Mouse (Mus musculus) telencephalon, adult 2 months (tissue): ENCODE measurements around the gene Apobec1.
A peak's percentile ranks its signal among the peaks of the same experiment; 100 is the strongest.
"Not testable (repeated sequence)": the region's sequence is repeated elsewhere in the genome, so short reads cannot be mapped to it uniquely, and the experiment has no call there.

Experiments
- DNase-seq: peaks from one replicate; pipeline ENCODE4 v3.0.0-alpha.2; 2011; ENCODE audit warnings: low read depth, low spot score

The Apobec1 gene

GRCm38 (mm10) chr6:122602242-122602991, at the start of gene Apobec1:
TSS of gene Apobec1 (minus strand) at chr6:122602444.
- peak; percentile 29 for DNase-seq

DNA sequence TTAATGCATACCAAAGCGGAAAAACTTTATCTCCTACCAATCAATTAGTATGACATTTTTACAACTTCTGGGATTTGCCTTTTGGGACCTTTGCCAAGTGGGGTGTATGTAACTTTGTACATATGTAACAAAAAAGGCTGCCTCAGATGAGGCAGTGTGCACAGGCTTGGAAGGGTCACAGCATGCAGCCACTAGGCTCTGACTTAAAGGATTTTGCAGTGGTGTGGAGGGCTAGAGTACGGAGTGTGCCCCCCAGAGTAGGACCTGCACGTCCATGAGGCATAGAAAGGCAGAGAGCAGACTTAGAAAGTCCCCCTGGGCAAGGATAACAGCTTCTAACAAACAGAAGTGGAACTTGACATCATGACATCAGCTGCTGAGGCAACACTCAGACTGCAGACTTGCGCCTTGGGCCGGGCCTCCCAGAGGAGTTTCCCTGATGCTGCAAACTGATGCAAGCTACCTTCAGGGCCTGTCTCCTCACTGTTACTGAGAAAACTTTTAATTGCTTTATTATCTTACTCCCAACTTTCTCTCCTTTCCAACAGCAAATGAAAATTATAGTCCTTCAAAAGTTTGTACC, 48.2 kb upstream of the Apobec1 start:
- DNase-seq = no peak

DNA sequence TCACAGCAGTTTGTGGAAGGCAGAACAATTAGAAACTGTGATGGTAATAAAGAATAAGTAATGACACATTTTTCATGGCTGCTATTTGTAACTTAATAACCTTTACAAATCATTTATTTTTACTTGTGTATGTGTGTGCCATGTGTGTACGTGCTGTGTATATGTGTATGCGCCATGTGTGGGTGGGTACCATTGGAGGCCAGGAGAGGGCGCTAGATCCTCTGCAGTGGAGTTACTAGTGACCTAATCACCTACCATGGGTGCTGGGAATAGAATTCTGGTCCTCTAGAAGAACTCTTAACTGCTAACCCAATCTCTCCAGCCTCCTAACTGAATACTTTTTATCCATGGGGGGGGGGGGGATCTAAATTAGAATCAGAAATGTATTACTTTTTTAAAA, 47.7 kb upstream of the Apobec1 start:
- DNase-seq = no peak

DNA sequence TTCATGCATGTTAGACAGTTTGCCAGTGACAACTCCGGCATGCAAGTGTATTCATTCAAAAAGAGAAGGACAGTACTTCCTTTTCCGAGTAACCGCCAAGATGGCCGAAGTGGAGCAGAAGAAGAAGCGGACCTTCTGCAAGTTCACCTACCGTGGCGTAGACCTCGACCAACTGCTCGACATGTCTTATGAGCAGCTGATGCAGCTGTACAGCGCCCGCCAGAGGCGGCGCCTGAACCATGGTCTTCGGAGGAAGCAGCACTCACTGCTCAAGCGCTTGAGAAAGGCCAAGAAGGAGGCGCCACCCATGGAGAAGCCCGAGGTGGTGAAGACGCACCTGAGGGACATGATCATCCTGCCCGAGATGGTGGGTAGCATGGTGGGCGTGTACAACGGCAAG, 42.0 kb upstream of the Apobec1 start:
- not testable (repeated sequence) for DNase-seq

DNA sequence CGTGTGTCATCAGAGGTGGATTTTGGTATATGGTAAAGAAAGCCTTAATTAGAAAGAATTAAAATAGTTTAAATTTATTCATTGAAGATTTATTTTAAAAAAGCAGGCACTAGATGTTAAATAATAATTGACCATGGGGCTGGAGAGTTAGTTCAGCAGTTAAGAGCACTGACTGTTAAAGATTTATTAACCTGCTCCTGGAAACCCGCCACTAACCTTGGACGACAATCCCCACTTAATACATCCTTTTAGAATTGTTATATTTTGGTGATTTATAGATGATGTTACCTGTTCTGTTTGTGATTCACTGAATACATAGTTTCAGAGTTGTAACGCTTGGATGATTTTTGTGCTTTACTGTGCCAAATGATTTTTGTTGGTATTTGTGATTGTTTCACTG, 35.3 kb upstream of the Apobec1 start:
- DNase-seq = not testable (repeated sequence)

GRCm38 (mm10) chr6:122636666-122637065, 34.4 kb upstream of the Apobec1 start:
- DNase-seq = no peak

DNA sequence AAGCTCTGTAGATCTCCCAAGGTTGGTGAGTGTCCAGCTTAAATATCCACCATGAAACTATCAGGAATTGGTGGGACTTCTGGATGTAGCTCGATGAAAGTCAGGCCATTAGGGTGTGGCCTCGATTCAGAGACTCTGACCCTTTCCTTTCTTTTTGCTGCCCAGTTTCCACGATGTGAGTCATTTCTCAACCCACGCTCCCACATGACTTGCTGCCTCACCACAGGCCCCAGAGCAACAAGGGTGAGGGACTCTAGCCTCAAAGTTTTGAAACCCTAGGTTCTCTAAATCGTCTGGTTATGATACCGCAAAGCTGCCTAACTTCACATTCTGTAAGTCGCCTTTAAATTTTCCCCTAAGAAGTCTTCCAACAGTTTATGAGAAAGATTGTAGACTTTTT, 33.1 kb upstream of the Apobec1 start:
- DNase-seq = no peak

DNA sequence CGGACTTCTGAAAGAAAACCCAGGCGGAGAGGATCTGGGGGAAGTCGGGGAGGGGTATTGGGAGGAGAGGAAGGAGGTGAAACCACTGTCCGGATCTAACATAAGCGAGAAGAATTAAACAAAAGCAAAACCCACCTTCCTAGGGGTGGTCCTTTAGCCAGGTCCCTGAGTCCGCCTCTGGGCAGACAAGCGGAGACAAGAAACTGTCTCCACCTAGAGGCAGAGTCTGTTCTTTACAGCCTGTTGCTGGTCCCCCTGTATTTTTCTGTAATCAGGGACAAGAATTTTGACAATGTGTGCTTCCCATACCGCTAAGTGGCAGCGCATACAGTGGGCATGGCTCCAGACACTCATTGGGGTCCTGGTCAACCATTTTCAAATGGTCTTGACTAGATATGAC, 31.2 kb upstream of the Apobec1 start:
- DNase-seq = no peak

DNA sequence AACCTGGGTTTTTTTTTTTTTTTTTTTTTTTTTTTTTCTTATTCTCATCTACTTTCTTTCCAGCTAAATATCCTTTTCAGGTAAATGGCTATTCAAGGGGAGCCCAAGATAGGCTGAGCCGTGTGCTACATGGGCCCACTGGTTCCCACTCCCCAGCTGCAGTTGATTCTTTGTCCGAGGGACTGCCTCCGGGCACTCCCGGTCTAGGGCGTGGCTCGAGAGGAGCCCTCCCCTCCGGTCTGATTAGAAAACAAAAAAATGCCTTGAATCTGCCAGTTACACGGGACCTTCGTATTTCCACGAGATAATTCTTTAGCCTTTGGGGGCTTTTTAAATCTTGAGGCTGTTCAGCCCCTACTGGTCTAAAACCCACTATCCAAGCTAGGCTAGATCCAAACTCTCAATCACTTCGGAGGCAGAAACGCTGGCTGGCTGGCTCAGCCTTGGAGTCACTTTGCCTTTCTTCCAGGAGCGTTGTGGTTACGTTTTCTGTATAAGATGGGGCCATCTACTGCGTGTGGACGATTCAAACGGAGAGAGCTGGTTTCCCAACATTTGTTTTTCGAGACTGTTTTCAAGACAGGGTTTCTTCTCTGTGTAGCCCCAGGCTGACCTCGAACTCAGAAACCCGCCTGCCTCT, 25.3 kb upstream of the Apobec1 start:
- no peak for DNase-seq

DNA sequence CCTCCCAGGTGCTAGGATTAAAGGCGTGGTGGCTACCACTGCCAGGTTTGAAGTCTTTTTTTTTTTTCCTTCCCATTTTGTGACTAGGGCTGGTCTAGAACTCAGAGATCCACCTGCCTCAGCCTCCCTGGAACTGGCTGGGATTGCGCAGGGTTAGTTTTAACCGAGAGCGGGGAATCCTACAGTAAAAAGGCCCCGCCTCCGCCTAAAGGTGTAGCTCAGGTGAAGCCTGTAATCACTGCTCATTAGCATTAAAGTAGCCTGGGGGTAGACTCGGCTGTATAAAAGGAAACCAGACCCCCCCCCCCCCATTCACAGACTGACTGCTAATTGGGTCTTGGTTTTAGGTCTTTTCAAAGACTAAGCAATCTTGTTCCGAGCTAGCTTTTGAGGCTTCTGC, 23.9 kb upstream of the Apobec1 start, which contains the start of gene Dppa3:
Gene Dppa3, plus strand, starts transcription at position 301 of the 400 bp plus-strand sequence.
- DNase-seq = no peak

- no peak for DNase-seq
Measured at GRCm38 (mm10) chr6:122625156-122625555, 22.9 kb upstream of the Apobec1 start.

DNA sequence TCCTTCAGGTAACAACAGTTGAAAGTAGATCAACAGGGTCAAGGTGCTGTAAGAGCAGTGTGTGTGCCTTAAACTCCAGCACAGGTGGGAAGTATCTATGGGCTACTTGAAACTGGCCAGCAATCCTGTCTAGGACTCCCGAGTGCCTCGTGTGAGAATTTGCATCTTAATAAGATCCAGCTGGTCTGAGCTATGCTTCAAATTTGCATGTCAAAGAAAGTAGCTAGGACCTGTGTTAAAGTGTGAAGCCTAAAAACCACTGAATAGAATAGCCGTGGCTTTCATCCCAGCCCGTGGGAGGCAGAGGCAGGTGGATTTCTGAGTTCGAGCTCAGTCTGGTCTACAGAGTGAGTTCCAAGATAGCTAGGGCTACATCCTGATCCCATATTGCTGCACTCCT, 22.2 kb upstream of the Apobec1 start:
- DNase-seq = no peak

GRCm38 (mm10) chr6:122621066-122621465, 18.8 kb upstream of the Apobec1 start:
- no peak for DNase-seq

DNA sequence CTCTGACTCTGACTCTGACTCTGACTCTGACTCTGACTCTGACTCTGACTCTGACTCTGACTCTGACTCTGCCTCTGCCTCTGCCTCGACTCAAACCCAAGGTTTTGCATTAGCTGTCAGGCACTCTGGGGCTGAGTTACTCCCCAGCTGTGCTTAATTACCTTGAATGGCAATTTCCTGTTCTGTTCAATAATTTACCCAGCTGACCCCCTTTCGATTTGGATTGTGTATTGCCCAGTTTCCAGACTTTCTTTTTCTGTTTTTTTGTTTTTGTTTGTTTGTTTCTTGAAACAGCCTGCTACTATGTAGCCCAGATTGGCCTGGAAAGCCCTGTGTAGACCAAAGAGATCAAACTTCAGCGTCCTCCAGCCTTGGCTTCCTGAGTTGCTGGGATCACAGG, 13.8 kb upstream of the Apobec1 start:
- no peak for DNase-seq

DNA sequence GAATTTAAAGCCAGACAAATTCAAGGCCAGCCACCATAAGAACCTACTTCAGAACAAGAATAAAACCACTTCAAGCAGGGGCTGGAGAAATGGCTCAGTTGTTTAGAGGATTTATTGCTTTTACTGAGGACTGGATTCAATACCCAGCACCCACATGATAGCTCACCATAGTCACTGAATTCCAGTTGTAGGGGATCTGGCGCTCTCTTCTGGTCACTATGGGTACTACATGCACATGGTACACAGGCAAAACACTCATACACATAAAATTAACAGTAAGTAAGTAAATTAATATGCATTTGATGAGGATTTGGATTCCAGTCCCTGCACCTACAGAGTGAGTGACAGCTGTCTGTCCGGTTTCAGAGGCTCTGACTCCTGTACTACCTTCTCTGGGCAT, 11.8 kb upstream of the Apobec1 start:
- DNase-seq = no peak

- no peak for DNase-seq
Measured at GRCm38 (mm10) chr6:122612426-122612825, 10.2 kb upstream of the Apobec1 start.

GRCm38 (mm10) chr6:122609771-122610170, 7.5 kb upstream of the Apobec1 start, which contains the start of gene Gdf3:
TSS of gene Gdf3 (minus strand) at chr6:122610087.
- no peak for DNase-seq

DNA sequence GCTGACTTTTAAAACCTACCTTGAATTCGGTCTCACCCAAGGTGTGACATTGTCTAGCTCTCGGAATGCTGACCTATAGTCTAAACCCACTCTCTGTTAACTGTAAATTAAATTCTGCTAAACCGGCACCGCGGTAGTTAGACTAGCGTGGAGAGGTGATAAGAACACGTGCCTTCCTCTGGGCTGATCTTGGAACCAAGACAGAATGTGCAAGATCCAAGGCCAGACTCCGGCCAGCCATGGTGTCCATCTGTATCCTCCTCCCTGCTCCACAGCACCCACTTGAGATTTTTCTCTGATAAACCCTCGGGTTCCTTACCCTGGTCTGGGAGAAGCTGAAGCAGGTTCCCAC, 7.1 kb upstream of the Apobec1 start:
- no peak for DNase-seq

DNA sequence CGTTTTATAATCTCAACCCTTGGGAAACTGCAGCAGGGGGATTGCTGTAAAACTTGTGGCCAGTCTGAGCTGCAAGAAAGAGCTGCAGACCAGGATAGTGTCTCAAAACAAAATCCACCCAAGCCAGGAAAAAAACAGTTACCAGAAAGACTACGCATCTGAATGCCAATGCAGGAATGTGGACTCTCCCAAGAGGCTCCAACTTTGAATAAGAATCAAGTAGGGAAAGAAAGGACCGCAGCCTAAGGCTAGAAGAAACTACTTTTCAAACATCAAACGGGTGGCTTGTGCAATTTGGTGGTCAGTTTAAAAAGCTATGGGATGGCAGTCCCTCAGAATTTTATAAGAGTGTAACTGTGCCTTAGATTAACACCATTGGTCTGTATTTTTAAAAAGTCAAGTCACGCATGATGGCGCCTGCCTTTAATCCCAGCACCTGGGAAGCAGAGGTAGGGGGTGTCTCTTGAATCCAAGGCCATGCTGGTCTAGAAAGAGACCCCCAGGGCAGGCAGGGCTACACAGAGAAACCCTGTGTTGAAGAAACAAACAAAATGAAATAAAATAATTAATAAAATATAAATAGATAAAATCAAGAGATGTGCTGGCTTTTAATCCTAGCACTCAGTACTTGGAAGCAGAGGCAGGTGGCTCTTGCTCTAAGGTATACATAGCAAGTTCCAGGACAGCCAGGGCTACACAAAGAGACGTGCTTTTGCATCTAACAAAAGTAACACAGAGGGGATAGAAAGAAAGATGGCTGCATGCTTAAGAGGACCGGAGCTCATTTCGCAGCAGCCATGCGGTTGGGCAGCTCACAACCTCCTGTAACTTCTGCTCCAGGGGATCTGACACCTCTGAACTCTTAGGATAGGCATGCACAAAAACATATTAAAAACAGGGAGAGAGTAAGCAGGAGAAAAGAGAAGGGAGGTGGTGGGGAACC, 6.5 kb upstream of the Apobec1 start:
- no peak for DNase-seq

DNA sequence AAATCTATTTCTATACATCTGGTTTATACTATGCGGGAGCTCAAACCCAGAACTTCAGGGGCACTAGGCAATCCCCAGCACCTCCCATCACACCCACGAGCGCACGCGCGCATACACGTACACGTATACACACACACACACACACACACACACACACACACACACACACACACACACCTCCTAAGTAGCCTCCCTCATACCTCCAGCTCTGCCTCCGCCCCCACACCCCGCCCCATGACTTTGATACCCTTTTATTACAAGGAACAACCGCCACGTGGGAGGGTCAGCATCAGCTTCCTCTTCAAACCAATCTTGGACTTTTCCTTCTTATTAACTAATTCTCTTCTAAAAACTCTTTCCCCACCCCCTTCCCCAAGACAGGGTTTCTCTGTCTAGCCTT, 5.5 kb upstream of the Apobec1 start:
- no peak for DNase-seq

GRCm38 (mm10) chr6:122606661-122607060, 4.4 kb upstream of the Apobec1 start:
- DNase-seq = no peak

DNA sequence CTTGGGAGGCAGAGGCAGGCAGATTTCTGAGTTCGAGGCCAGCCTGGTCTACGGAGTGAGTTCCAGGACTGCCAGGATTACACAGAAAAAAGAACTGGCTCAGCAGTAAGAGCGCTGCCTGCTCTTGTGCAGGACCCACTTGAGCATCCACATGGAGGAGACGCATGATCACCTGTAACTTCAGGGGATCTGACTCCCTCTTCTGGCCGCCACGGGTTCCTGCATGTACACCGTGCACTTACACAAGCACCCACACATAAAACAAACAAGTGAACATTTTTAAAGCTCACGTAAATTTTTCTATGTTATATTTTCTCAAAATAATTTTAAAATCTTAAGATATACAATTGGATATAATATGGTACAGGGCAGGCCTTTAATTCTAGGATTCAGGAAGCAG, 3.2 kb upstream of the Apobec1 start:
- DNase-seq = no peak
